Mouse (Mus musculus): ENCODE measurements around the gene Vmn1r75.

The Vmn1r75 gene

GRCm38 (mm10) chr7:11874330-11874729, at the start of gene Vmn1r75:
Vmn1r75 (plus strand) TSS chr7:11874630.
- no peak for DNase-seq (ENCODE audit: low spot score in 2 of 2)

- no peak for DNase-seq (ENCODE audit: low spot score in 2 of 2)
Observed at GRCm38 (mm10) chr7:11833680-11834079, 40.8 kb upstream of the Vmn1r75 start, which contains the start of gene Vmn1r74. Vmn1r74 (plus strand) TSS chr7:11833980.

Measured in urinary bladder, postnatal 36 days (tissue).